Mouse (Mus musculus) spleen, adult 2 months (tissue): ENCODE measurements around the gene Olfr1512. TPM values are rescaled to one million over a fixed set of nuclear protein-coding genes. Genes with fewer than 3 reads are reported as not detected.

Experiments used
- DNase-seq, 2 experiments: peaks; one replicate each; pipeline versions ENCODE4 v3.0.0 to v3.0.0-alpha.2; 2012 to 2021; ENCODE audit warnings: low spot score in 2 of 2, low read depth in 1 of 2
- H3K27ac ChIP-seq: fragments of 200-500 bp; 2 replicates; pipeline ENCODE4 v1.5.1; 2012; ENCODE audit warnings: low read length, inconsistent platforms; ENCODE audit not compliant: insufficient read depth
- H3K27me3 ChIP-seq: fragments of 200-500 bp; 2 replicates; pipeline ENCODE4 v1.6.1; 2012; ENCODE audit warnings: mild to moderate bottlenecking, moderate library complexity, low read length, inconsistent platforms; ENCODE audit not compliant: control insufficient read depth, insufficient read depth
- H3K36me3 ChIP-seq: fragments of 200-500 bp; 2 replicates; pipeline ENCODE4 v1.6.1; 2012; ENCODE audit warnings: mild to moderate bottlenecking, low read length, inconsistent platforms; ENCODE audit not compliant: control insufficient read depth, insufficient read depth
- H3K4me1 ChIP-seq: fragments of 200-500 bp; 2 replicates; pipeline ENCODE4 v1.6.1; 2011; ENCODE audit warnings: inconsistent platforms; ENCODE audit not compliant: control insufficient read depth, insufficient read depth, insufficient read length
- H3K4me3 ChIP-seq: fragments of 200-500 bp; 2 replicates; pipeline ENCODE4 v1.5.1; 2011; ENCODE audit warnings: mild to moderate bottlenecking, inconsistent platforms; ENCODE audit not compliant: insufficient read depth, insufficient read length; ENCODE audit errors: extremely low read depth
- CTCF ChIP-seq: fragments of 200-500 bp; IDR thresholded peaks from 2 replicates; pipeline ENCODE4 v1.5.1; 2011; ENCODE audit warnings: mild to moderate bottlenecking, inconsistent platforms; ENCODE audit not compliant: insufficient read depth, insufficient read length, insufficient replicate concordance; ENCODE audit errors: extremely low read depth
- POLR2A ChIP-seq: fragments of 200-500 bp; IDR thresholded peaks from 2 replicates; pipeline ENCODE4 v1.6.1; 2011; ENCODE audit warnings: low read depth, low read length, inconsistent platforms
- WGBS: fragments of 180-500 bp; shearing (Covaris S2); methylation state at CpG from one replicate; pipeline ENCODE4 v1.1.7; 2018; 5-methylcytosine and 5-hydroxymethylcytosine counted together
- polyA plus RNA-seq: library from polyadenylated mRNA; depleted of rRNA; stranded (reverse); fragments of >200 nt; gene quantifications from 2 replicates; pipeline ENCODE4 v1.2.3, GENCODE M21; 2012; rRNA removed

The Olfr1512 gene
- polyA plus RNA-seq, 1 experiment, result not detected

GRCm38 (mm10) chr14:52327375-52327901 is 51.5 kb downstream of the Olfr1512 start:
- no peaks in the 10 kb centered on the region for H3K36me3 ChIP-seq
- TF ChIP-seq POLR2A, result no peak
- TF ChIP-seq CTCF, result no peak
- H3K4me1 ChIP-seq, result no peaks in the 10 kb centered on the region
- H3K4me3 ChIP-seq, result no peak overlapping the region
- peaks cover 6% of the 10 kb centered on the region for H3K27me3 ChIP-seq
- H3K27ac ChIP-seq, result no peak overlapping the region
- no peak for DNase-seq
- 11% methylated on average over 14 of the region's 14 CpGs for WGBS

GRCm38 (mm10) chr14:52325890-52326289 is 53.1 kb downstream of the Olfr1512 start:
- 25% methylated on average over 4 of the region's 4 CpGs for WGBS
- no peaks in the 10 kb centered on the region for H3K36me3 ChIP-seq
- H3K4me3 ChIP-seq, result no peak overlapping the region
- no peak for DNase-seq
- no peaks in the 10 kb centered on the region for H3K4me1 ChIP-seq
- peaks cover 6% of the 10 kb centered on the region for H3K27me3 ChIP-seq
- TF ChIP-seq POLR2A (no peak), CTCF (no peak)
- no peak overlapping the region for H3K27ac ChIP-seq

Other genes with a start within 250 kb of the Olfr1512 start
- gene Supt16, start 181.8 kb downstream of the Olfr1512 start, polyA plus RNA-seq, result 7.7 and 8.7 TPM in 2 replicates
- gene Chd8, start 121.4 kb downstream of the Olfr1512 start, polyA plus RNA-seq, result 33.2 and 34.2 TPM in 2 replicates
- gene Tox4, start 100.0 kb downstream of the Olfr1512 start, polyA plus RNA-seq, result 27.5 and 31.0 TPM in 2 replicates
- gene Rab2b, start 99.6 kb downstream of the Olfr1512 start, polyA plus RNA-seq, result 6.5 and 7.3 TPM in 2 replicates
- gene Mettl3, start 74.0 kb downstream of the Olfr1512 start, polyA plus RNA-seq, result 24.1 and 26.2 TPM in 2 replicates
- 4.6 and 5.0 TPM in 2 replicates for gene Sall2, start 50.4 kb downstream of the Olfr1512 start, polyA plus RNA-seq
- not detected in 2 replicates for gene Olfr1513, start 22.8 kb downstream of the Olfr1512 start, polyA plus RNA-seq
- gene Olfr1511, start 18.2 kb upstream of the Olfr1512 start, polyA plus RNA-seq, result not detected in 2 replicates
- not detected in 2 replicates for gene Olfr1510, start 35.2 kb upstream of the Olfr1512 start, polyA plus RNA-seq
- gene Olfr1509, start 63.8 kb upstream of the Olfr1512 start, polyA plus RNA-seq, result not detected in 2 replicates
- not detected in 2 replicates for gene Olfr1508, start 88.3 kb upstream of the Olfr1512 start, polyA plus RNA-seq
- not detected in 2 replicates for gene Olfr1507, start 116.6 kb upstream of the Olfr1512 start, polyA plus RNA-seq